In the genomic region with DNA sequence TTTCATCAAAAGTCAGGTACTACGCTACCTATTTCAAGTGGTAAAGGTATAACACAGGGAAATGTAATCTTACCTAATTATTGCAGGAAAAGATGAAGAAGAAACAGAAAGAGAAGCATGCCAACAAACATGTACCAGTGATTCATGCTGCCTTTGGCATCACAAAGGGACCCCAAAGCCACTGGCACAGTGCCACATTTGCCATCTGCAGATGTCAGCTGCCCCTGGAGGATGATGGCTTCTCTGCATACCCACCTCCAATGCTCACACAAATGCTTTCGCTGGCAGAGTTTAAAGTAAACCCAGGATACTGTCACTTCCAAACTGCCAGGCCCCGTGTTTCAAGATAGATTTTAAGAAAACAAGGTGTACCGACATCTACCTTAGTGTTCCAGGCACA, we compare ENCODE assay signal across 11 mouse cellular contexts.
A peak's percentile ranks its signal among the peaks of the same experiment; 100 is the strongest.
DNase-seq lines count a peak whose midpoint lies in the region; ATAC-seq and TF ChIP-seq lines count a peak whose summit lies in the region.
"Had no signal": no experiment of that assay in that cellular context is flagged by ENCODE, and none has a peak within 500 bp of the region (broad histone marks: within the 10 kb centered on the region; RNA-seq: fewer than 3 reads in every experiment).

No protein-coding gene starts in this region.

- no peaks in the 10 kb centered on the region for H3K27me3 ChIP-seq in embryonic facial prominence, embryonic 10.5 days (replicated peaks; ENCODE audit: low read depth, poor library complexity, severe bottlenecking)
- H3K27me3 ChIP-seq: embryonic facial prominence, embryonic 15.5 days; midbrain, embryonic 12.5 days had no signal

- intact Hi-C loops in left cerebral cortex, postnatal 4 days (cut with DNase I), result no loop called here
- intact Hi-C loops in left cerebral cortex, postnatal 25 days (cut with DNase I), result no loop called here

- no peaks in the 10 kb centered on the region for H3K4me1 ChIP-seq in embryonic facial prominence, embryonic 10.5 days
- H3K4me1 ChIP-seq: embryonic facial prominence, embryonic 15.5 days; midbrain, embryonic 12.5 days had no signal

- no peak for TF ChIP-seq POLR2A in brain, embryonic 14.5 days (IDR thresholded peaks at IDR 0.05; ENCODE audit: borderline replicate concordance, extremely low read depth, insufficient read depth, insufficient read length, poor library complexity, severe bottlenecking)

- WGBS in embryonic facial prominence, embryonic 10.5 days, result 90% methylated on average over 4 of the region's 4 CpGs

- no peaks in the 10 kb centered on the region for H3K9me3 ChIP-seq in embryonic facial prominence, embryonic 10.5 days
- H3K9me3 ChIP-seq: embryonic facial prominence, embryonic 15.5 days; midbrain, embryonic 12.5 days had no signal

- H3K36me3 ChIP-seq in embryonic facial prominence, embryonic 10.5 days (replicated peaks), result no peaks in the 10 kb centered on the region
- H3K36me3 ChIP-seq: embryonic facial prominence, embryonic 15.5 days; midbrain, embryonic 12.5 days had no signal

- TF ChIP-seq CTCF in brain, embryonic 14.5 days (IDR thresholded peaks at IDR 0.05; ENCODE audit: borderline replicate concordance, extremely low read depth, insufficient read depth, insufficient read length), result no peak

- no peak overlapping the region for H3K27ac ChIP-seq in embryonic facial prominence, embryonic 10.5 days (replicated peaks)
- H3K27ac ChIP-seq: embryonic facial prominence, embryonic 15.5 days; midbrain, embryonic 12.5 days had no signal

- ATAC-seq in CD4-positive, CD25-positive, alpha-beta regulatory T cell, adult 4 months, result no peak

- peak; percentile 96 for DNase-seq in left cerebral cortex, postnatal 4 days
- DNase-seq in left cerebral cortex, postnatal 25 days (ENCODE audit: low spot score in 2 of 2), result no peak
- peak; percentile 92 for DNase-seq in brain, embryonic 14.5 days (ENCODE audit: low read depth)
- peak; percentile 16 for DNase-seq in cerebellum, adult 9-10 months
- peak; percentile 43 to 55 for DNase-seq in layer of hippocampus, adult 8-10 months (ENCODE audit: low spot score in 2 of 2)
- no peak for DNase-seq in embryonic facial prominence, embryonic 10.5 days (ENCODE audit: low spot score)
- DNase-seq: kidney, adult 9 months; lung, adult 18-20 months had no signal

- H3K4me3 ChIP-seq in embryonic facial prominence, embryonic 10.5 days, result no peak overlapping the region
- H3K4me3 ChIP-seq: embryonic facial prominence, embryonic 15.5 days; midbrain, embryonic 12.5 days had no signal

Comparison
In these comparisons a context has a peak if more than half of its experiments do, and no peak if none do; other contexts are left out.
1. DNase-seq: peak in left cerebral cortex, postnatal 4 days (single experiment), brain, embryonic 14.5 days (single experiment), cerebellum, adult 9-10 months (single experiment) and layer of hippocampus, adult 8-10 months (2 of 2); none in left cerebral cortex, postnatal 25 days (0 of 2) and embryonic facial prominence, embryonic 10.5 days (single experiment).